Mouse (Mus musculus) cerebral cortex, adult 2 months (tissue): ENCODE measurements around the gene C5ar2.

Experiments used
- WGBS: fragments of 180-500 bp; shearing (Covaris S2); methylation state at CpG from one replicate; pipeline ENCODE4 v1.1.7; 2018; 5-methylcytosine and 5-hydroxymethylcytosine counted together

C5ar2 gene

GRCm38 (mm10) chr7:16201136-16201535 lies 42.8 kb downstream of the C5ar2 start:
- WGBS, result 80% methylated on average over 6 of the region's 6 CpGs

- 88% methylated on average over 11 of the region's 11 CpGs for WGBS
These were observed 45.4 kb downstream of the C5ar2 start for GRCm38 (mm10) chr7:16198540-16198939.

DNA sequence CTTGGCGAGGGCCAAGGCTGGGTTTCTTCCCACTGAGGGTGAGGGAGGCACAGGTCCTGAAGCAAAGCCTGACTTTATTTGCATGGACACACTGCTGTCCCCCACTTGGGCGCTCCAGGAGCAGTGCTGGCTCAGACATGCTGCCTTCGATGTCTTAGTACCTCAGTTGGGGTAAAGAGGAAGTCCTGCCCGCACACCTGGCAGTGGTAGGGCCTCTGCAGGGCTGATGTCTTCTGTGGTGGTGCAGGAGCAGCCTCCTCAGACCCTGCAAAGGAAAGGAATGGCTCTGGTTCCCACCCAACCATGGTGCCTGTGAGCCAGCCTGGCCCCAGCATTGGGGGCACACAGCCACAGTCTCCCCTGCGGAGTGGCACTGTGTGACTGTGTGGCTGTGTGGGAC lies 46.8 kb downstream of the C5ar2 start:
- WGBS, result 77% methylated on average over 5 of the region's 5 CpGs

DNA sequence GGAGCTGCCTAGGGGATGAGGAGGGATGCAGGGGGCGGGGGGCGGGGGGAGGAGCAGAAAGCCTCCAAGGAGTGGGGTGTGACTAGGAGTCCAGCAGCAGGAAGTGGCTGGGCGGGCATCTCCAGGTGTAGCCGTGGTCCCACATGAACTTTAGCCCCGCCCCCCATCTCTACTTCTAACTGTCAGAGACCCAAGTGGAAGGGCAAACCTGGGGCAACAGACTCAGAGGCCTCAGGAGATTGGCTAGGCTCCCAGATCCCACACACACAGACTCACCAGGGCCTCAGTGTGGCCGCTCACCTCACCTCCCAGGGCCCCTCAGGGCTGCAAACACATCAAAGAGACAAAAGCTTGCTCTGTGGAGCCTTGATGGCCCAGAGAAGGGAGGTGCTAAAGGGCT lies 47.3 kb downstream of the C5ar2 start:
- 78% methylated on average over 6 of the region's 6 CpGs for WGBS

GRCm38 (mm10) chr7:16193702-16194101 lies 50.3 kb downstream of the C5ar2 start:
- 41% methylated on average over 3 of the region's 3 CpGs for WGBS

DNA sequence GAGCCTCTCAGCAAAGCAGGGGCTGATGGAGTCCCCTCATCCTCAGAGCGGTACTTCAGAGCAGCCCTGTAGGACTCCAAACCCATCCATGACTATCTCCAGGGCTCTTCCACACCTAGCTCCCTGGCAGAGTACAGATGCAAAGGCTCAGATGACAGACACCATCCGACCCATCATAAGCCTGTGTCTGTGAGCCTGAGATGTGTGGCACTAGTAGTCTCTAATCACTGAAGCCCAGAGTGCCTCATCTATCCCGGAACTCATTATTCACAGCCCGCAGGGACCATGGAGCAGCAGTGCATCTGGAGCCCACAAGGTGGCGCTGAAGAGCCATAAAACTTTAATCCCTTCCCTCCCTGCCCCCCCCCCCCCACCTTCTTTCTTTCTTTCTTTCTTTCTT lies 51.6 kb downstream of the C5ar2 start:
- WGBS, result 16% methylated on average over 5 of the region's 5 CpGs

DNA sequence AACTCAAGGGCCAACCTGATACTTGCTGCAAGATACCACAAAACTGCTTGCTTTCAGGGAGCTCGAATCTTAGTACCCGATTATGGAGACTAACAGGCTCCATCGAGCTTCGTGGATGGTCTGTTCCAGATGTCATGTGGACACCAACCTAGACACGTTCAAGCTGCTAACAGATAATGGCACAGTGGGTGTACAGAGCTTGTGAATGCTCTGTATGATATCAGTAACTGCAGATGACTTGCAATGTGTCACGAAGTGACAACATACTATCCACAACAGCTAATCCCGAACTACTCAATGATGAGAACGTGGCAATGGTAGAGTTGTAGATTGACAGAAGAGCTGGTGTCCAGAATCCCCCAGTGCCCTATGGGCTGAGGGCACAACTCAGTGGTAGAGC lies 56.5 kb downstream of the C5ar2 start:
- WGBS, result 84% methylated on average over 8 of the region's 8 CpGs
